Mouse (Mus musculus) spleen, postnatal 14 days (tissue): ENCODE results near the gene Gm10413.
"Not testable (repeated sequence)": the region's sequence is repeated elsewhere in the genome, so short reads cannot be mapped to it uniquely, and the experiment has no call there.

Source experiments
- DNase-seq, 2 experiments: peaks; one replicate each; pipeline ENCODE4 v3.0.0; 2021 to 2022; ENCODE audit warnings: low spot score in 2 of 2

Gm10413 gene

DNA sequence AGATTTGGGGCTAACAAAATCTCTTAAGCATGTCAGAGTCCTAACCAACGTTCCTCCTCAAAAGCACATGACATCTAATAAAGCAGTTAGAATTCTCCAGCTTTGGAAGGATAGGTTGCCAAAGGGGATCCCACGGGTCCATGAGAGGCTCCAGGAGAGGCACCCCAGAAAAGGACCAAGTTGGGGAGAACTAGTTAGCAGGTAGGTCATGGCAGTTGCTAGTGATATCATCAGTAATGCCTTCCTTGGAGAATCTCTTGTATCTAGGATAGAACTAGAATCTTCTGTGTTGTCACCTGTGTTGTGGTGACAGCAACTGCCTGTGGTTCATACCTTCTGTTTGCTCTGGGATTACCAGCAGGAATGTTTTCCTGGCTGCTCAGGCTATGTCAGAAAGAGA, at the start of gene Gm10413:
TSS of gene Gm10413 (plus strand) at position 301 of the 400 bp plus-strand sequence.
- not testable (repeated sequence) for DNase-seq

- not testable (repeated sequence) for DNase-seq
Measured at GRCm38 (mm10) chr14:3412314-3412713, 17.4 kb downstream of the Gm10413 start, which contains the start of gene Gm10409. Gene Gm10409 (plus strand): TSS chr14:3412614.

DNA sequence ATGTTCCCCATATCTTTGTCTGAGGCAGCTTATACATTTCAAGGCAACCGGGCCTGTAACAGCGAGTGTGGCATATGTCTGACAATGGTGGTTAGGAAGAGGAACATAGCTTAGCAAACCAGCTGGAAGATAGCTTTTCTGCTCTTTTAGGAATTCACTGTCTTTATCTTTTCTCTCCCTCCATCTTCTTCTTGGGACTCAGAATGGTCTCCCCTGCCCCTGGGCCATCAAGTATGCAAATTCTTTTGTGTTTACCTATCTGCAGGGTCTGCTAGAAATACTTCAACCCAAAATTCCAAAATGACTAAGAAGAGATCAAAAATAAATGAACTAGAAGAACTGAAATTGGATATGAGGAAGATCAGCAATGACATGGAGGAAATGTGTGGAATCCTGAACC, 32.9 kb downstream of the Gm10413 start, which contains the start of gene Gm3005:
TSS of gene Gm3005 (plus strand) at position 301 of the 400 bp plus-strand sequence.
- DNase-seq = not testable (repeated sequence)

- not testable (repeated sequence) for DNase-seq
Measured at GRCm38 (mm10) chr14:3449079-3449478, 54.2 kb downstream of the Gm10413 start, which contains the start of gene Gm10408. Gene Gm10408 (plus strand): TSS chr14:3449379.
